ENCODE assay signal across 9 mouse cellular contexts in genomic region chr2:155271957-155272356, GRCm38 (mm10). TPM values are rescaled to one million over a fixed set of nuclear protein-coding genes. Genes with fewer than 3 reads are reported as not detected.
DNase-seq lines count a peak whose midpoint lies in the region; ATAC-seq and TF ChIP-seq lines count a peak whose summit lies in the region.
"Had no signal": no experiment of that assay in that cellular context is flagged by ENCODE, and none has a peak within 500 bp of the region (broad histone marks: within the 10 kb centered on the region; RNA-seq: fewer than 3 reads in every experiment).

No protein-coding gene starts in this region.

- H3K27me3 ChIP-seq in forebrain, embryonic 13.5 days, result no peaks in the 10 kb centered on the region
- H3K27me3 ChIP-seq: hindbrain, embryonic 12.5 days had no signal

- DNase-seq in CD4-positive, CD25-positive, alpha-beta regulatory T cell, adult 2 months (ENCODE audit: low read depth, low spot score), result peak; percentile 44
- no peak for DNase-seq in lung, adult 2 months
- DNase-seq in lung, postnatal 25 days (ENCODE audit: low spot score), result no peak
- DNase-seq in brain, adult 2 months (ENCODE audit: low read depth, low spot score), result peak; percentile 28
- DNase-seq in retina, postnatal 1 day, result peak; percentile 28
- DNase-seq in gastrocnemius, postnatal 10 days, result no peak

- H3K4me2 ChIP-seq in forebrain, embryonic 13.5 days, result no peak overlapping the region
- H3K4me2 ChIP-seq: hindbrain, embryonic 12.5 days had no signal

- no peaks in the 10 kb centered on the region for H3K36me3 ChIP-seq in forebrain, embryonic 13.5 days (ENCODE audit: poor library complexity, severe bottlenecking)
- H3K36me3 ChIP-seq: hindbrain, embryonic 12.5 days had no signal

- no peaks in the 10 kb centered on the region for H3K9me3 ChIP-seq in forebrain, embryonic 13.5 days (replicated peaks)
- H3K9me3 ChIP-seq: hindbrain, embryonic 12.5 days had no signal

- H3K4me1 ChIP-seq in lung, adult 2 months (ENCODE audit: control insufficient read depth, insufficient read depth, low read length), result no peaks in the 10 kb centered on the region; the same call in 1 of the 2 replicates
- peaks cover 2% of the 10 kb centered on the region for H3K4me1 ChIP-seq in forebrain, embryonic 13.5 days

- ATAC-seq in CD4-positive, CD25-positive, alpha-beta regulatory T cell, adult 4 months, result no peak
- ATAC-seq in forebrain, embryonic 13.5 days, result no peak

- peak; percentile 53; the same call in 1 of the 2 replicates for TF ChIP-seq CTCF in lung, adult 2 months (IDR thresholded peaks at IDR 0.05; ENCODE audit: insufficient read depth, low read length)

- WGBS in lung, adult 2 months, result 81% methylated on average over 6 of the region's 6 CpGs
- WGBS in forebrain, embryonic 13.5 days, result 86% methylated on average over 6 of the region's 6 CpGs

- H3K9ac ChIP-seq in forebrain, embryonic 13.5 days, result no peak overlapping the region
- H3K9ac ChIP-seq: hindbrain, embryonic 12.5 days had no signal

- no peak overlapping the region for H3K4me3 ChIP-seq in lung, adult 2 months (replicated peaks; ENCODE audit: extremely low read depth, low read depth, low read length)
- H3K4me3 ChIP-seq in forebrain, embryonic 13.5 days, result no peak overlapping the region
- H3K4me3 ChIP-seq: hindbrain, embryonic 12.5 days had no signal

- no peak for TF ChIP-seq POLR2A in lung, adult 2 months (IDR thresholded peaks at IDR 0.05; ENCODE audit: borderline replicate concordance, extremely low read depth, low read depth, low read length)

- no peak overlapping the region for H3K27ac ChIP-seq in forebrain, embryonic 13.5 days
- H3K27ac ChIP-seq: hindbrain, embryonic 12.5 days had no signal

RNA-seq across cellular contexts. Expression of gene Map1lc3a, which starts 4.1 kb away (rescaled TPM):
- polyA plus RNA-seq in CD4-positive, CD25-positive, alpha-beta regulatory T cell, adult 4 months (2017; shearing (Covaris generic)), result 1 to 10 TPM; 1.1 to 2.9 TPM
- polyA plus RNA-seq in lung, adult 2 months (2012; rRNA removed), result 359 and 502 TPM in 2 replicates
- polyA plus RNA-seq in forebrain, embryonic 13.5 days (2015; fragmentation: Nextera tagmentation; extraction: Ambion mirVana), result 209 and 234 TPM in 2 replicates
- 100 to 1,000 TPM; 165 to 183 TPM for total RNA-seq in gastrocnemius, postnatal 10 days (2021)

RNA-seq across cellular contexts. Expression of gene Dynlrb1, which starts 35.6 kb away (rescaled TPM):
- polyA plus RNA-seq in CD4-positive, CD25-positive, alpha-beta regulatory T cell, adult 4 months (2017; shearing (Covaris generic)), result 100 to 1,000 TPM; 259 to 281 TPM
- 171 and 226 TPM in 2 replicates for polyA plus RNA-seq in lung, adult 2 months (2012; rRNA removed)
- polyA plus RNA-seq in forebrain, embryonic 13.5 days (2015; fragmentation: Nextera tagmentation; extraction: Ambion mirVana), result 608 and 639 TPM in 2 replicates
- 100 to 1,000 TPM; 155 to 156 TPM for total RNA-seq in gastrocnemius, postnatal 10 days (2021)

Comparison
In these comparisons a context has a peak if more than half of its experiments do, and no peak if none do; other contexts are left out.
1. DNase-seq: peak in CD4-positive, CD25-positive, alpha-beta regulatory T cell, adult 2 months (single experiment), brain, adult 2 months (single experiment) and retina, postnatal 1 day (single experiment); none in lung, adult 2 months (single experiment), lung, postnatal 25 days (single experiment) and gastrocnemius, postnatal 10 days (single experiment).
2. RNA of gene Map1lc3a, which starts 4.1 kb away (polyA plus RNA-seq): 359 to 502 TPM in lung, adult 2 months and 209 to 234 TPM in forebrain, embryonic 13.5 days; 1.1 to 2.9 TPM in CD4-positive, CD25-positive, alpha-beta regulatory T cell, adult 4 months; every median in the first group is over 10 times any median in the second.